Mouse (Mus musculus): ENCODE measurements around the gene Sox12.

- TF ChIP-seq POLR2A (IDR thresholded peaks at IDR 0.05; ENCODE audit: low read depth, low read length) (no peak), CTCF (IDR thresholded peaks at IDR 0.05; ENCODE audit: extremely low read depth, insufficient read depth, insufficient read length, insufficient replicate concordance) (no peak)
These were observed 1.3 kb upstream of the Sox12 start for GRCm38 (mm10) chr2:152399122-152399542.
